Comparison of ENCODE assay signal across 9 mouse cellular contexts in the genomic region with DNA sequence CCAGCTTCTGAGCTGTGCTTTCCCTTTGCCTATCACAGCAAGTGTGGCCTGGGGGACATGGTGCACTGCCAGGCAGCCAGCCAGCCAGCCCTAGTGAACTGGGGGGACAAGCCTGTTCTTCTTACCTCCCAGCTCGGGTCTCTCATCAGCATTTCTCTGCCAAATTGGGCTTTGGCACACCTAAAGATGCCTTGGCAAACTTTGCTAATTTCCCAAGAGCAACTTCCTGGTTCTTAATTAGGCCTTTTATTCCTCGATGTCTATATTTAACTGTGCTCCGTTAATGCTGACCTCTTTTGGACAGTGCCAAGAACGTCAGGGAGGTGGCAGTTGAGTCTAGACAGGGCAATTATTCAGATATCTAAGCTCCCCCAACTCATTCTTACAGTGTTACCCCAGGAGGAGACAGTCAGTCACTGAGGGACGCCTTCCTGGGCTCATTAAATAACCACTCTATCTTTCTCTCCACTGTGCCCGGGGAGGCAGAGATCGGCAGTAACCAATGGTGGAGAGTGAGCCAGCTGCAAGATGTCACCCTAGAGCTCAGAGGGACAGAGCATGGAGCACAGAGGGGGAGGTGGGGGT.
DNase-seq lines count a peak whose midpoint lies in the region; ATAC-seq and TF ChIP-seq lines count a peak whose summit lies in the region.
"Had no signal": no experiment of that assay in that cellular context is flagged by ENCODE, and none has a peak within 500 bp of the region (broad histone marks: within the 10 kb centered on the region; RNA-seq: fewer than 3 reads in every experiment).

No protein-coding gene starts in this region.

- H3K9ac ChIP-seq in lung, embryonic 14.5 days: no peak overlapping the region
- H3K9ac ChIP-seq in heart, embryonic 15.5 days: no peak overlapping the region
- H3K9ac ChIP-seq: limb, embryonic 12.5 days had no signal

- no peaks in the 10 kb centered on the region for H3K36me3 ChIP-seq in lung, embryonic 14.5 days (ENCODE audit: insufficient read depth)
- no peaks in the 10 kb centered on the region for H3K36me3 ChIP-seq in heart, embryonic 15.5 days
- H3K36me3 ChIP-seq: limb, embryonic 12.5 days had no signal

- DNase-seq in cerebellum, adult 9-10 months: peak; percentile 9
- peak; percentile 54 for DNase-seq in lung, embryonic 14.5 days
- no peak for DNase-seq in lung, adult 18-20 months
- DNase-seq in lung, postnatal 36 days: peak; percentile 3
- DNase-seq in gastrocnemius, postnatal 10 days: no peak
- no peak for DNase-seq in urinary bladder, adult 2 months (ENCODE audit: low spot score)

- no peaks in the 10 kb centered on the region for H3K27me3 ChIP-seq in lung, embryonic 14.5 days (ENCODE audit: insufficient read depth, low read length)
- no peaks in the 10 kb centered on the region for H3K27me3 ChIP-seq in heart, embryonic 15.5 days
- H3K27me3 ChIP-seq: limb, embryonic 12.5 days had no signal

- no peak overlapping the region for H3K27ac ChIP-seq in lung, embryonic 14.5 days (ENCODE audit: low read depth)
- peak overlapping the region; percentile 76 for H3K27ac ChIP-seq in heart, embryonic 15.5 days
- H3K27ac ChIP-seq: limb, embryonic 12.5 days had no signal

- no peaks in the 10 kb centered on the region for H3K9me3 ChIP-seq in lung, embryonic 14.5 days (ENCODE audit: low read depth, low read length)
- no peaks in the 10 kb centered on the region for H3K9me3 ChIP-seq in heart, embryonic 15.5 days (replicated peaks)
- H3K9me3 ChIP-seq: limb, embryonic 12.5 days had no signal

- ATAC-seq in cerebellum, adult (ENCODE audit: insufficient number of reproducible peaks, low FRiP score, low TSS enrichment): no peak; the same call in 1 of the 2 replicates
- peak; percentile 77; the same call in 1 of the 2 replicates for ATAC-seq in lung, embryonic 14.5 days (ENCODE audit: insufficient read depth)
- ATAC-seq in heart, embryonic 15.5 days (replicated peaks; ENCODE audit: insufficient number of reproducible peaks, insufficient read depth, low FRiP score, low read depth): peak; percentile 80

- H3K4me1 ChIP-seq in lung, embryonic 14.5 days (ENCODE audit: insufficient read depth): peaks cover 4% of the 10 kb centered on the region; the same call in 1 of the 2 replicates
- H3K4me1 ChIP-seq in heart, embryonic 15.5 days (replicated peaks): peaks cover 14% of the 10 kb centered on the region
- H3K4me1 ChIP-seq: limb, embryonic 12.5 days had no signal

- no peak overlapping the region for H3K4me2 ChIP-seq in lung, embryonic 14.5 days
- H3K4me2 ChIP-seq in heart, embryonic 15.5 days: peak overlapping the region; percentile 12
- H3K4me2 ChIP-seq: limb, embryonic 12.5 days had no signal

- TF ChIP-seq CTCF in lung, embryonic 14.5 days (IDR thresholded peaks at IDR 0.05; ENCODE audit: low read depth): no peak

- 31% methylated on average over 7 of the region's 7 CpGs for WGBS in lung, embryonic 14.5 days
- 22% methylated on average over 7 of the region's 7 CpGs for WGBS in heart, embryonic 15.5 days

- no peak overlapping the region for H3K4me3 ChIP-seq in lung, embryonic 14.5 days (ENCODE audit: low read depth, low read length)
- no peak overlapping the region for H3K4me3 ChIP-seq in heart, embryonic 15.5 days
- H3K4me3 ChIP-seq: limb, embryonic 12.5 days had no signal

Comparison
In these comparisons a context has a peak if more than half of its experiments do, and no peak if none do; other contexts are left out.
1. DNase-seq: peak in cerebellum, adult 9-10 months (single experiment), lung, embryonic 14.5 days (single experiment) and lung, postnatal 36 days (single experiment); none in lung, adult 18-20 months (0 of 2), gastrocnemius, postnatal 10 days (single experiment) and urinary bladder, adult 2 months (single experiment).